Mouse (Mus musculus) G1E (cell line): ENCODE results near the gene Adam30.

Experiments
- CTCF ChIP-seq: IDR thresholded peaks from 2 replicates; pipeline ENCODE4 v1.5.1; 2012; ENCODE audit warnings: low read depth, low read length, inconsistent platforms, mixed read lengths
- GATA1 ChIP-seq: IDR thresholded peaks from 2 replicates; pipeline ENCODE4 v1.6.1; 2012; ENCODE audit warnings: borderline replicate concordance, low read length, inconsistent platforms, mixed read lengths
- GATA2 ChIP-seq: IDR thresholded peaks from 2 replicates; pipeline ENCODE4 v1.6.1; 2012; ENCODE audit warnings: low read depth, low read length, inconsistent platforms, borderline replicate concordance
- POLR2AphosphoS5 ChIP-seq: IDR thresholded peaks from 2 replicates; pipeline ENCODE4 v1.6.1; 2012; ENCODE audit warnings: low read depth, low read length, inconsistent platforms; ENCODE audit not compliant: insufficient replicate concordance
- TAL1 ChIP-seq: conservative IDR thresholded peaks from 2 replicates; pipeline ENCODE4 v1.6.1; 2012; ENCODE audit warnings: low read depth, low read length, inconsistent platforms, mixed read lengths

DNA sequence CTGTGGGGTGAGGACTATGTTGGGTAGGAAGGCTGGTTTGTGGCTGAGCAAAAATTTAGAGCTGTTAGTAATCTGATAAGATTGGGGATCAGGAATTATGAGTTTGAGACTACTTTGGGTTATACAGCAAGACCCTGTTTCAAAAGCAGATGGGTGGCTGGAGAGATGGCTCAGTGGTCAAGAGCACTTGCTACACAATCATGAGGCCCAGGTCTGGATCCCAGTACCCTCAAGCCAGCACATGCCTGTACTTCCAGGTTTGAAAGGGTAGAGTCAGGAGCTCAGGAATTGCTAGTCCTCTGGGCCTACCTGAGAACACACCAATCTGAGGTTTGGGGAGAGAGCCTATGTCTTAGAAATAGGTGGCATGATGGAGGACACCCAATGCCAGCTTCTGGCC is 7.0 kb upstream of the Adam30 start:
- TF ChIP-seq CTCF = no peak
- TF ChIP-seq GATA1 = no peak
- no peak for TF ChIP-seq POLR2AphosphoS5
- TF ChIP-seq TAL1 = no peak
- no peak for TF ChIP-seq GATA2
